Mouse (Mus musculus): Measurements from ENCODE around the gene Mst1r. TPM values are rescaled to one million over a fixed set of nuclear protein-coding genes. Genes with fewer than 3 reads are reported as not detected.
A peak's percentile ranks its signal among the peaks of the same experiment; 100 is the strongest.

Gene Mst1r
- polyA plus RNA-seq, 1 experiment from 2014 or later = 1.2 TPM

- no peak for DNase-seq (ENCODE audit: low spot score)
- Histone ChIP-seq H3K9me3 (replicated peaks) (no peaks in the 10 kb centered on the region), H3K27ac (no peak overlapping the region), H3K4me1 (peaks cover 20% of the 10 kb centered on the region), H3K4me3 (no peak overlapping the region), H3K36me3 (peaks cover 10% of the 10 kb centered on the region), H3K27me3 (ENCODE audit: low read depth, poor library complexity, severe bottlenecking) (peaks cover 37% of the 10 kb centered on the region)
- 76% methylated on average over 12 of the region's 12 CpGs for WGBS
Observed at GRCm38 (mm10) chr9:107899855-107900254, 6.8 kb upstream of the Mst1r start.

- Histone ChIP-seq H3K36me3 (peaks cover 10% of the 10 kb centered on the region), H3K9me3 (replicated peaks) (no peaks in the 10 kb centered on the region), H3K27me3 (ENCODE audit: low read depth, poor library complexity, severe bottlenecking) (peaks cover 37% of the 10 kb centered on the region), H3K27ac (peak overlapping the region; percentile 4; the same call in 1 of the 2 replicates), H3K4me1 (peaks cover 23% of the 10 kb centered on the region), H3K4me3 (peak overlapping the region; percentile 54)
- WGBS = 4% methylated on average over 44 of the region's 44 CpGs
- peak; percentile 85 for DNase-seq (ENCODE audit: low spot score)
Observed at GRCm38 (mm10) chr9:107900840-107901626, 5.6 kb upstream of the Mst1r start.

- peaks cover 10% of the 10 kb centered on the region for H3K36me3 ChIP-seq
- H3K27me3 ChIP-seq (ENCODE audit: low read depth, poor library complexity, severe bottlenecking) = peaks cover 37% of the 10 kb centered on the region
- no peak overlapping the region; the same call in 1 of the 2 replicates for H3K27ac ChIP-seq
- 13% methylated on average over 17 of the region's 17 CpGs for WGBS
- H3K9me3 ChIP-seq (replicated peaks) = no peaks in the 10 kb centered on the region
- H3K4me3 ChIP-seq = peak overlapping the region; percentile 54
- peaks cover 29% of the 10 kb centered on the region for H3K4me1 ChIP-seq
- no peak for DNase-seq (ENCODE audit: low spot score)
Observed at GRCm38 (mm10) chr9:107901627-107901914, 5.1 kb upstream of the Mst1r start.

- Histone ChIP-seq H3K27ac (no peak overlapping the region), H3K27me3 (ENCODE audit: low read depth, poor library complexity, severe bottlenecking) (peaks cover 56% of the 10 kb centered on the region), H3K4me3 (no peak overlapping the region), H3K36me3 (peaks cover 7% of the 10 kb centered on the region), H3K4me1 (peaks cover 56% of the 10 kb centered on the region), H3K9me3 (replicated peaks) (no peaks in the 10 kb centered on the region)
- 9% methylated on average over 4 of the region's 4 CpGs for WGBS
- peak; percentile 92 for DNase-seq (ENCODE audit: low spot score)
Observed at GRCm38 (mm10) chr9:107904726-107905125, 1.9 kb upstream of the Mst1r start.

GRCm38 (mm10) chr9:107906967-107907800 is 511 bp downstream of the Mst1r start:
- peaks cover 32% of the 10 kb centered on the region for H3K27me3 ChIP-seq (ENCODE audit: low read depth, poor library complexity, severe bottlenecking)
- WGBS = 52% methylated on average over 31 of the region's 31 CpGs
- DNase-seq (ENCODE audit: low spot score) = no peak

GRCm38 (mm10) chr9:107907801-107908120 is 1.1 kb downstream of the Mst1r start:
- Histone ChIP-seq H3K4me3 (no peak overlapping the region), H3K36me3 (no peaks in the 10 kb centered on the region), H3K9me3 (replicated peaks) (no peaks in the 10 kb centered on the region), H3K27ac (no peak overlapping the region; the same call in 1 of the 2 replicates), H3K4me1 (peaks cover 36% of the 10 kb centered on the region), H3K27me3 (ENCODE audit: low read depth, poor library complexity, severe bottlenecking) (peaks cover 26% of the 10 kb centered on the region)
- no peak for DNase-seq (ENCODE audit: low spot score)
- WGBS = 86% methylated on average over 14 of the region's 14 CpGs

More at GRCm38 (mm10) chr9:107906967-107907800, 511 bp downstream of the Mst1r start:
- Histone ChIP-seq H3K9me3 (replicated peaks) (no peaks in the 10 kb centered on the region), H3K36me3 (no peaks in the 10 kb centered on the region), H3K4me3 (peak overlapping the region; percentile 50), H3K27ac (peak overlapping the region; percentile 75), H3K4me1 (peaks cover 36% of the 10 kb centered on the region)

GRCm38 (mm10) chr9:107908410-107909158 is 1.9 kb downstream of the Mst1r start:
- no peaks in the 10 kb centered on the region for H3K36me3 ChIP-seq
- H3K27ac ChIP-seq = no peak overlapping the region
- WGBS = 36% methylated on average over 18 of the region's 18 CpGs
- peaks cover 36% of the 10 kb centered on the region for H3K4me1 ChIP-seq
- no peaks in the 10 kb centered on the region for H3K9me3 ChIP-seq (replicated peaks)
- H3K4me3 ChIP-seq = no peak overlapping the region
- peaks cover 25% of the 10 kb centered on the region for H3K27me3 ChIP-seq (ENCODE audit: low read depth, poor library complexity, severe bottlenecking)
- no peak for DNase-seq (ENCODE audit: low spot score)

- Histone ChIP-seq H3K27ac (no peak overlapping the region), H3K4me3 (no peak overlapping the region), H3K4me1 (peaks cover 39% of the 10 kb centered on the region), H3K9me3 (replicated peaks) (no peaks in the 10 kb centered on the region), H3K36me3 (no peaks in the 10 kb centered on the region), H3K27me3 (ENCODE audit: low read depth, poor library complexity, severe bottlenecking) (peaks cover 28% of the 10 kb centered on the region)
- WGBS = 91% methylated on average over 15 of the region's 15 CpGs
- no peak for DNase-seq (ENCODE audit: low spot score)
Observed at GRCm38 (mm10) chr9:107910025-107910769, 3.5 kb downstream of the Mst1r start.

GRCm38 (mm10) chr9:107914764-107915420 is 8.2 kb downstream of the Mst1r start:
- Histone ChIP-seq H3K4me1 (peaks cover 16% of the 10 kb centered on the region), H3K27ac (no peak overlapping the region), H3K4me3 (no peak overlapping the region), H3K9me3 (replicated peaks) (no peaks in the 10 kb centered on the region), H3K27me3 (ENCODE audit: low read depth, poor library complexity, severe bottlenecking) (0 out of 2 replicates have a peak, but pooled peaks cover 9% of the 10 kb centered on the region), H3K36me3 (no peaks in the 10 kb centered on the region)
- WGBS = 79% methylated on average over 16 of the region's 16 CpGs
- DNase-seq (ENCODE audit: low spot score) = no peak

GRCm38 (mm10) chr9:107917895-107918608 is 11.4 kb downstream of the Mst1r start:
- no peak overlapping the region for H3K4me3 ChIP-seq
- 0 out of 2 replicates have a peak, but pooled peaks cover 9% of the 10 kb centered on the region for H3K27me3 ChIP-seq (ENCODE audit: low read depth, poor library complexity, severe bottlenecking)
- DNase-seq (ENCODE audit: low spot score) = no peak
- H3K27ac ChIP-seq = peak overlapping the region; percentile 43; the same call in 1 of the 2 replicates
- no peaks in the 10 kb centered on the region for H3K9me3 ChIP-seq (replicated peaks)
- H3K36me3 ChIP-seq = no peaks in the 10 kb centered on the region
- 46% methylated on average over 13 of the region's 13 CpGs for WGBS
- peaks cover 16% of the 10 kb centered on the region for H3K4me1 ChIP-seq

GRCm38 (mm10) chr9:107918884-107919283 is 12.2 kb downstream of the Mst1r start:
- H3K9me3 ChIP-seq (replicated peaks) = no peaks in the 10 kb centered on the region
- WGBS = 84% methylated on average over 6 of the region's 6 CpGs
- no peak for DNase-seq (ENCODE audit: low spot score)
- no peak overlapping the region for H3K4me3 ChIP-seq
- H3K27me3 ChIP-seq (ENCODE audit: low read depth, poor library complexity, severe bottlenecking) = 0 out of 2 replicates have a peak, but pooled peaks cover 9% of the 10 kb centered on the region
- no peaks in the 10 kb centered on the region for H3K36me3 ChIP-seq
- no peak overlapping the region for H3K27ac ChIP-seq
- H3K4me1 ChIP-seq = peaks cover 18% of the 10 kb centered on the region
